Comparison of ENCODE assay signal across 8 mouse cellular contexts in genomic region chr19:3913692-3914091, GRCm38 (mm10). TPM values are rescaled to one million over a fixed set of nuclear protein-coding genes. Genes with fewer than 3 reads are reported as not detected.
A peak's percentile ranks its signal among the peaks of the same experiment; 100 is the strongest.
DNase-seq lines count a peak whose midpoint lies in the region; ATAC-seq and TF ChIP-seq lines count a peak whose summit lies in the region.

No protein-coding gene starts in this region.

- H3K36me3 ChIP-seq in heart, embryonic 15.5 days, result peaks cover 24% of the 10 kb centered on the region
- peaks cover 41% of the 10 kb centered on the region for H3K36me3 ChIP-seq in G1E (replicated peaks)
- peaks cover 25% of the 10 kb centered on the region for H3K36me3 ChIP-seq in hindbrain, embryonic 10.5 days
- peaks cover 29% of the 10 kb centered on the region for H3K36me3 ChIP-seq in midbrain, embryonic 10.5 days

- no peaks in the 10 kb centered on the region for H3K27me3 ChIP-seq in heart, embryonic 15.5 days
- no peaks in the 10 kb centered on the region for H3K27me3 ChIP-seq in G1E (ENCODE audit: insufficient read depth, low read length)
- H3K27me3 ChIP-seq in hindbrain, embryonic 10.5 days (ENCODE audit: insufficient read depth, poor library complexity, severe bottlenecking), result no peaks in the 10 kb centered on the region
- H3K27me3 ChIP-seq in midbrain, embryonic 10.5 days (ENCODE audit: low read depth, poor library complexity, severe bottlenecking), result no peaks in the 10 kb centered on the region

- peak overlapping the region; percentile 62; the same call in 1 of the 2 replicates for H3K9ac ChIP-seq in heart, embryonic 15.5 days

- no peak for TF ChIP-seq CTCF in G1E (IDR thresholded peaks at IDR 0.05; ENCODE audit: low read depth, low read length)

- peak overlapping the region; percentile 76 for H3K4me3 ChIP-seq in heart, embryonic 15.5 days
- peak overlapping the region; percentile 83 for H3K4me3 ChIP-seq in G1E (ENCODE audit: low read depth, low read length)
- H3K4me3 ChIP-seq in hindbrain, embryonic 10.5 days, result peak overlapping the region; percentile 67
- H3K4me3 ChIP-seq in midbrain, embryonic 10.5 days, result peak overlapping the region; percentile 65

- intact Hi-C loops in heart, postnatal 10 days (cut with DNase I), result no loop called here

- no peak for DNase-seq in heart, postnatal 10 days
- DNase-seq in G1E (ENCODE audit: low spot score), result no peak
- no peak for DNase-seq in hindbrain, embryonic 10.5 days (ENCODE audit: low spot score)
- no peak for DNase-seq in midbrain, embryonic 10.5 days (ENCODE audit: low spot score)
- no peak for DNase-seq in adrenal gland, postnatal 25 days
- no peak for DNase-seq in adrenal gland, adult 2 months
- no peak for DNase-seq in kidney, postnatal 10 days

- ATAC-seq in heart, embryonic 15.5 days (replicated peaks; ENCODE audit: insufficient number of reproducible peaks, insufficient read depth, low FRiP score, low read depth), result no peak
- ATAC-seq in G1E (ENCODE audit: extremely low read depth, insufficient number of reproducible peaks, low FRiP score, poor library complexity, severe bottlenecking), result no peak

- H3K4me1 ChIP-seq in heart, embryonic 15.5 days (replicated peaks), result peaks cover 19% of the 10 kb centered on the region
- H3K4me1 ChIP-seq in G1E (ENCODE audit: insufficient read depth, low read depth, low read length), result peaks cover 47% of the 10 kb centered on the region
- H3K4me1 ChIP-seq in hindbrain, embryonic 10.5 days (replicated peaks), result peaks cover 26% of the 10 kb centered on the region
- H3K4me1 ChIP-seq in midbrain, embryonic 10.5 days, result peaks cover 26% of the 10 kb centered on the region

- no peaks in the 10 kb centered on the region for H3K9me3 ChIP-seq in heart, embryonic 15.5 days (replicated peaks)
- no peaks in the 10 kb centered on the region for H3K9me3 ChIP-seq in G1E (replicated peaks)
- no peaks in the 10 kb centered on the region for H3K9me3 ChIP-seq in hindbrain, embryonic 10.5 days
- H3K9me3 ChIP-seq in midbrain, embryonic 10.5 days (replicated peaks), result no peaks in the 10 kb centered on the region

- H3K4me2 ChIP-seq in heart, embryonic 15.5 days, result peak overlapping the region; percentile 75

- H3K27ac ChIP-seq in heart, embryonic 15.5 days, result no peak overlapping the region; the same call in 1 of the 2 replicates
- H3K27ac ChIP-seq in hindbrain, embryonic 10.5 days, result peak overlapping the region; percentile 91
- peak overlapping the region; percentile 91 for H3K27ac ChIP-seq in midbrain, embryonic 10.5 days (replicated peaks)

- 84% methylated on average over 8 of the region's 8 CpGs for WGBS in heart, embryonic 15.5 days
- 90% methylated on average over 8 of the region's 8 CpGs for WGBS in hindbrain, embryonic 10.5 days
- WGBS in midbrain, embryonic 10.5 days, result 85% methylated on average over 8 of the region's 8 CpGs

RNA-seq across cellular contexts. Expression of gene Ndufs8, which starts 1.1 kb away (rescaled TPM):
- polyA plus RNA-seq in heart, embryonic 15.5 days (2015; fragmentation: Nextera tagmentation; extraction: Ambion mirVana), result 371 and 387 TPM in 2 replicates
- total RNA-seq in heart, postnatal 10 days (2021), result 100 to 1,000 TPM; 358 to 371 TPM
- 200 and 270 TPM in 2 replicates for total RNA-seq in G1E (2014; fragmentation: Nextera tagmentation)
- total RNA-seq in G1E (2017), result 89.6 and 99.1 TPM in 2 replicates
- 45.0 and 128 TPM in 2 replicates for polyA plus RNA-seq in G1E (2012)
- 241 and 279 TPM in 2 replicates for polyA plus RNA-seq in hindbrain, embryonic 10.5 days (2016; fragmentation: Nextera tagmentation; extraction: Ambion mirVana)
- polyA plus RNA-seq in midbrain, embryonic 10.5 days (2016; fragmentation: Nextera tagmentation; extraction: Ambion mirVana), result 251 and 262 TPM in 2 replicates
- 338 and 341 TPM in 2 replicates for total RNA-seq in adrenal gland, postnatal 25 days (2021)
- total RNA-seq in adrenal gland, adult 2 months (2021), result 100 to 1,000 TPM; 376 to 380 TPM
- 391 and 420 TPM in 2 replicates for polyA plus RNA-seq in adrenal gland, adult 2 months (2012; rRNA removed)

RNA-seq across cellular contexts. Expression of gene Tcirg1, which starts 6.8 kb away (rescaled TPM):
- polyA plus RNA-seq in heart, embryonic 15.5 days (2015; fragmentation: Nextera tagmentation; extraction: Ambion mirVana), result 24.9 and 39.6 TPM in 2 replicates
- total RNA-seq in heart, postnatal 10 days (2021), result 10 to 100 TPM; 15.7 to 16.2 TPM
- total RNA-seq in G1E (2014; fragmentation: Nextera tagmentation) (30.7 and 37.5 TPM in 2 replicates), G1E (2017) (37.0 and 48.5 TPM in 2 replicates)
- polyA plus RNA-seq in G1E (2012), result 36.5 and 43.9 TPM in 2 replicates
- 21.6 and 21.9 TPM in 2 replicates for polyA plus RNA-seq in hindbrain, embryonic 10.5 days (2016; fragmentation: Nextera tagmentation; extraction: Ambion mirVana)
- polyA plus RNA-seq in midbrain, embryonic 10.5 days (2016; fragmentation: Nextera tagmentation; extraction: Ambion mirVana), result 17.0 and 17.6 TPM in 2 replicates
- 83.9 and 87.0 TPM in 2 replicates for total RNA-seq in adrenal gland, postnatal 25 days (2021)
- 10 to 100 TPM; 63.5 to 84.6 TPM for total RNA-seq in adrenal gland, adult 2 months (2021)
- polyA plus RNA-seq in adrenal gland, adult 2 months (2012; rRNA removed), result 181 and 204 TPM in 2 replicates

RNA-seq across cellular contexts. Expression of gene Aldh3b1, which starts 15.9 kb away (rescaled TPM):
- 1.6 and 4.0 TPM in 2 replicates for polyA plus RNA-seq in heart, embryonic 15.5 days (2015; fragmentation: Nextera tagmentation; extraction: Ambion mirVana)
- total RNA-seq in heart, postnatal 10 days (2021), result 1 to 10 TPM; 2.6 to 2.7 TPM
- total RNA-seq in G1E (2014; fragmentation: Nextera tagmentation) (not detected in 2 replicates), G1E (2017) (0.12 TPM in 1 of 2 replicates, not detected in the other)
- polyA plus RNA-seq in G1E (2012), result not detected in 2 replicates
- 0.71 and 0.81 TPM in 2 replicates for polyA plus RNA-seq in hindbrain, embryonic 10.5 days (2016; fragmentation: Nextera tagmentation; extraction: Ambion mirVana)
- polyA plus RNA-seq in midbrain, embryonic 10.5 days (2016; fragmentation: Nextera tagmentation; extraction: Ambion mirVana), result 0.73 TPM in 2 replicates
- total RNA-seq in adrenal gland, postnatal 25 days (2021), result 131 and 209 TPM in 2 replicates
- 100 to 1,000 TPM in 1 of 2 experiments, 10 to 100 TPM in 1; 26.6 to 136 TPM for total RNA-seq in adrenal gland, adult 2 months (2021)
- polyA plus RNA-seq in adrenal gland, adult 2 months (2012; rRNA removed), result 115 and 188 TPM in 2 replicates

RNA-seq across cellular contexts. Expression of gene Unc93b1, which starts 21.3 kb away (rescaled TPM):
- 15.0 and 21.8 TPM in 2 replicates for polyA plus RNA-seq in heart, embryonic 15.5 days (2015; fragmentation: Nextera tagmentation; extraction: Ambion mirVana)
- total RNA-seq in heart, postnatal 10 days (2021), result 10 to 100 TPM; 19.7 to 24.5 TPM
- 0.53 TPM in 1 of 2 replicates, not detected in the other for total RNA-seq in G1E (2014; fragmentation: Nextera tagmentation)
- total RNA-seq in G1E (2017), result 0.22 TPM in 1 of 2 replicates, not detected in the other
- 0.16 and 0.24 TPM in 2 replicates for polyA plus RNA-seq in G1E (2012)
- polyA plus RNA-seq in hindbrain, embryonic 10.5 days (2016; fragmentation: Nextera tagmentation; extraction: Ambion mirVana), result 6.3 and 8.8 TPM in 2 replicates
- 5.1 and 8.0 TPM in 2 replicates for polyA plus RNA-seq in midbrain, embryonic 10.5 days (2016; fragmentation: Nextera tagmentation; extraction: Ambion mirVana)
- 46.5 and 69.6 TPM in 2 replicates for total RNA-seq in adrenal gland, postnatal 25 days (2021)
- 10 to 100 TPM; 48.3 to 59.2 TPM for total RNA-seq in adrenal gland, adult 2 months (2021)
- polyA plus RNA-seq in adrenal gland, adult 2 months (2012; rRNA removed), result 180 and 186 TPM in 2 replicates

RNA-seq across cellular contexts. Expression of gene Aldh3b3, which starts 44.8 kb away (rescaled TPM):
- not detected in 2 replicates for polyA plus RNA-seq in heart, embryonic 15.5 days (2015; fragmentation: Nextera tagmentation; extraction: Ambion mirVana)
- under 1 TPM; 0.10 to 0.24 TPM for total RNA-seq in heart, postnatal 10 days (2021)
- total RNA-seq in G1E (2014; fragmentation: Nextera tagmentation) (not detected in 2 replicates), G1E (2017) (0.06 and 0.11 TPM in 2 replicates)
- not detected in 2 replicates for polyA plus RNA-seq in G1E (2012)
- not detected in 2 replicates for polyA plus RNA-seq in hindbrain, embryonic 10.5 days (2016; fragmentation: Nextera tagmentation; extraction: Ambion mirVana)
- polyA plus RNA-seq in midbrain, embryonic 10.5 days (2016; fragmentation: Nextera tagmentation; extraction: Ambion mirVana), result not detected in 2 replicates
- total RNA-seq in adrenal gland, postnatal 25 days (2021), result 0.48 and 1.3 TPM in 2 replicates
- under 1 TPM; 0.38 to 0.63 TPM for total RNA-seq in adrenal gland, adult 2 months (2021)
- polyA plus RNA-seq in adrenal gland, adult 2 months (2012; rRNA removed), result 0.43 and 0.54 TPM in 2 replicates

Comparison
In these comparisons a context has a peak if more than half of its experiments do, and no peak if none do; other contexts are left out.
1. RNA of gene Aldh3b1, which starts 15.9 kb away (polyA plus RNA-seq): 115 to 188 TPM in adrenal gland, adult 2 months; 1.6 to 4.0 TPM in heart, embryonic 15.5 days, 0.73 TPM in midbrain, embryonic 10.5 days, 0.71 to 0.81 TPM in hindbrain, embryonic 10.5 days and not detected in G1E; every median in the first group is over 10 times any median in the second.
2. Peak in every context shown above with its lines, with median percentiles within 50 percentile points of each other: H3K4me3 ChIP-seq.